Mouse (Mus musculus): ENCODE data around the gene Zfyve9.

DNA sequence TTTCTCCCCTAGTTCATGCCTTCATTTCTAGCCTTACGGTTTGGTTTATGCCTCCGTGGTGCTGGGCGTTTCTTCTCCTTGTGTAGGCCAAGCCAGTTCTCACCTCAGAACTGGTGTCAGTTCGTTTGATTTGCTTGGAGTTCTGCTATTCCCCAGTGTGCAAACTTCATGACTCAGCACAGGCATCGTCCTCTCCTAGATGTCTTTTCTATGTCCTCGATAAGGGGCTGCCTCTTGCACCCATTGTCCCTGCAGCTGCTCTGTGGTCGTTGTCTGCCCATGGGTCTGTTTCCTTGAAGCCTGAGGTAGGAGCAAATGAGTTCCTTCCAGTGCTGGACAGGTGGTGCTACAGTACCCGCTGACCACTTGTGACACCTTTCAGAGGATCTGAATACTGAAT lies 160.1 kb downstream of the Zfyve9 start:
- TF ChIP-seq CTCF (IDR thresholded peaks at IDR 0.05; ENCODE audit: low read depth), result no peak
- TF ChIP-seq EP300 (IDR thresholded peaks at IDR 0.05; ENCODE audit: low read depth), result no peak

Data from liver, postnatal 0 days (tissue).